Mouse (Mus musculus): Measurements from ENCODE around the gene Fam19a3.

- TF ChIP-seq CTCF (IDR thresholded peaks at IDR 0.05; ENCODE audit: insufficient read depth, low read depth, low read length), result no peak
- TF ChIP-seq POLR2A (IDR thresholded peaks at IDR 0.05; ENCODE audit: insufficient read depth, low read depth, low read length), result no peak
These were observed 14.2 kb upstream of the Fam19a3 start for GRCm38 (mm10) chr3:104795661-104796340.
